Mouse (Mus musculus): ENCODE measurements around the gene Olfr1414.
"Not testable (repeated sequence)": the region's sequence is repeated elsewhere in the genome, so short reads cannot be mapped to it uniquely, and the experiment has no call there.

Olfr1414 gene

DNA sequence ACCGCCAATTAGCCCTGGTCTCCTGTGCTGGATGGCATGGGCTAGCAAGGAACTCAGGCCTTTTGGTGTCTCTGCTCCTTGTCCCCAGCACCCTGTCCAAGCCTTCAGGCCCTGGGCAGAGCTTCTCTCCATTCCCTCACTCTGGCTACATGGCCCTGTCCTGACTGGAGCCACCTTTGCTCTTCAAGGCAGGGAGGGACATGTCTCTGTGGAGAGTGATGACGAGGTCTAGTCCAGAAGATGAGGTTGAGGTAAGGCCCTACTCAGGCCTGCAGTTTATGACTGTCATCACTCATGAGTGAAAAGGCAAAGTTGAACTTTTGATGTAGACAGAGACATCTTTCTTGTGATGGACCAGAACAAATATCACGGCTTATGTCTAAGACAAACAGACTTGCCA lies at the start of gene Olfr1414:
Gene Olfr1414, minus strand, starts transcription at position 101 of the 400 bp plus-strand sequence.
- no peak for DNase-seq

DNA sequence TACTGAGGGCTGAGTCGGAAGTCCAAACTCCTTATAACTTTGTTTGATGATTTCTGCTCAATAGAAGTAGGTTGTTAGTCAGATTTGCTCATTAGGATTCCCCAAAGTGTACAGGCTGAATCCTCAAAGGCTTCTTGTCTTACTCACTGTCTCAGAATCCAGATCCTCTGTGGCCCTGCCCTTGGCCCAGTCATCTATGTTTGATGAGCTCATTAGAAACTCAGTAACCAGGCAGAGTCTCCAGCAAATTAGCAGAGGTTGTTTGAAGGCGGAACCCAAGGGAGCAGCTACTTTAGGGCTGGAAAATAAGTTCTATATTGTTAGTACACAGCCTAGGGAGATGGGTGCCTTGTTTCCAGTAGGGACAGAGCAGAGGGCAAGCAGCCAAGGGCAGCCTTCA lies 27.5 kb upstream of the Olfr1414 start:
- DNase-seq: no peak

DNA sequence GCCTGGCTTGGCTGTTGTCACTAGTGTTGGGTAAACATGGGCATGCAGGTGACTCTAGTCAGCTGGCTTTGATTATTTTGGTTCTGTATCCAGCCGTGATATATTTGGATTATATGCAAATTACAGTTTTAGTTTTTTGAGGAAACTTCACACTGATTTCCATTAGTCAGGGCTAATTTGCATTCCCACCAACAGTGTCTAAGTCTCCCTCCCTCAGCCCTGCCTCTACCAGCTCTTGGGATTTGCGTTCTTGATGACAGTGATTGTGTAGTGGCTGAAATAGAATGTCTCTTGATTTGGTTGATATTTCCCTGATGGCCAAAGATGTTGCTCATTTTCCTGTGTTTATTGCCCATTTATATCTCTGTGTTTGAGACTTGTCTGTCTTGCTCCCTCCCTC lies 20.6 kb upstream of the Olfr1414 start:
- no peak for DNase-seq

DNA sequence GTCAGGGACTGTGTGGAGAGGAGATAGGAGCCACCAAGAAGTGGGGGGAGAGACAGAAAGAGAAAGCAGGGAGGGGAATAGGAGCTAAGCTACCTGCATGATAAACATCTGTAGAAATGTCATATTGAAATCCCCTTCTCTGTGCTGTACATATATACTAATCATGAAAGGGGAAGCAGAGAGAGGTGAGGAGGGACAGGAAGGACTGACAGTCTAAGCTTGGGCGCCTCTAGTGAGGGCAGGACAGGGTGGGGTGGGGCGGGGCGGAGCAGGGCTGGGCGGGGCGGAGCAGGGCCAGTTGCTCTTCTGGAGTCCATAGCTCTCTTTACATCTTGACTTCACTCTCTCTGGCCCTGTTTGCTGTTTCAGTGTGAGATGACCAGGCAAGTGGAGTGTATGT lies 18.5 kb upstream of the Olfr1414 start:
- no peak for DNase-seq

DNA sequence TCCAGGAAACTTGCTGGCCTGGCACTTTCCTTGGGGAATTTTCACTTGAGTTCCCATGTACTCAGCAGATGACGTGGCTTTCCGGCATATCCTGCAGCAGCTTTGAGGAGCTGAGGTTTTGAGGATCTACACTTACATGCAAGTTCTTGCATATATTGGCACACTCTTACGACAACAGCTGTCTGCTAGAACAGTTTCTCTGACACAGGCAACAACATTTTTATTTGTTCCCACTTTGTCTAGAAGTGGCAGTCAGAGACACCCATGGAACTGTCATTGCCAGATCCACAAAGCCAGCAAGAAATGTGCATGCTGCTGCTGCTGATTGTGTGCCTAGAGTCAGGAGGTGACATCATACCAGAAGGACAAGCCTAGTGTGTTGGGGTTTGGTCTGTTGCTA lies 5.3 kb upstream of the Olfr1414 start:
- DNase-seq: no peak

DNA sequence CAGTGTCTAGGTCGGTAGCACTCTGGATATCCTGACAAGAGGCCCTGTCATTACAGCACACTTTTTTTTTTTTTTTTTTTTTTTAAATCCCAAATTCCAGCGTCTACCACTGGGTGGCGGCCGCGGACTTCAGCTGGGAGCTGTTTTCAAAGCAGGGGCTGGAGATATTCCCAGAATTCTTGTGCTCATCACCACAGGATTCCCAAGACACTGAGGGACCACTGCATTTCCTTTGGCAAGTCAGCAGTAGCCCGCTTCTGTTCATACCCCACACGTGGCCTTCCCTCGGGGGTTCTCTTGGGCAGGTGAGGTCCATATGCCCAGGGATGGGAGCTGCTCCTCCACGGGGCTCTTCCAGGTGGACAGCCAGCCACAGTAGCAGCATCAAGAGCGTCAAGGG lies 2.9 kb upstream of the Olfr1414 start:
- peak; percentile 24 for DNase-seq

DNA sequence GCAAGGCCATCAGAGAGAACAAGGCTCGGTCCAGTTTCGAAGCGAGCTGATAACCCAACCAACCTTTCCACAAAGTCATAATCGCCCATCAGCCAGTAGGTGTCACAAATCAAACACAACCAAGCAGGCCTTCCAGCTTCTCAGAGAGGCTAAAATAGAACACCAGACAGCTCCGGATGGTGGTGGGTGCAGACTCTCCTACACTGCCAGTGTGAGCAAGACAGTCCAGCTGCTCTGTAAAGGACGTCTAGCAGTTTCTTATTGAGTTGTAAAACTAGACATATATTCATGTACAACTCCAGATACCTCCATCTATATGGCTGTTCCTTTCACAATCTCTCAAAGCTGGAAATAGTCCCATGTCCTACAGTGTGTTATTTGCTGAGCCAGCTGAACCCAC lies 585 bp upstream of the Olfr1414 start:
- no peak for DNase-seq

DNA sequence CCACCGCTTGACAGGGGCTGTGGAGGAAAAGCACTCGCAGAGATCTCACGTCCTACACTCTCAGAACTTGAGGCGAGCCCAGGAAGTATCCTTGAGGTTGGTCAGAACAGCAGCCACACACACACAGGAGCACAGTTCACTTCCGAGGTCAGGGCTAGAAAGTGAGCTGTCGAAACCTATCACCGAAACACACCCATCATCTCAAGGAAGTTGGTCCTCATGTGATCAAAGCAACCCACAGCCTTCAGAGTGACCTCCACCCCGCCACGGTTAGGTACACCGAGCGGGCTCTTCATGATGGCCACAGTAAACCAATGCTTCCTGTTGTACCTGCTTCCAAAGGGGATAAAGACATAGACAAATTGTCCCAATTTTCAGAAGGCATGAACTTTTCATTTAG lies 3.1 kb downstream of the Olfr1414 start:
- DNase-seq: no peak

DNA sequence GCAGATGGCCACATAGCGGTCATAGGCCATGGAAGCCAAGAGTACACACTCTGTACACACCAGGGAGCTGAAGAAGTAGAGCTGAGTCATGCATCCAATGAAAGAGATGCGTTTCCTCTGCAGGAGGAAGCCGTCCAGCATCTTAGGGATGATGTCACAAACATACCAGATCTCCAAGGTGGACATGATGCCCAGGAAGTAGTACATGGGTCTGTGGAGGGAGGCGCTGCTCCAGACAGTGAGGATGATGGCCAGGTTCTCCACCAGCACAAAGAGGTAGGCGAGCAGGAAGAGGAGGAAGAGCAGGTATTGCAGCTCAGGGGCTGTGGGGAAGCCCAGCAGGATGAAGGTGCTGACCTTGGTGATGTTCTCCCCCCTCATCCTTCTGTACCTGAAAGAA lies 6.8 kb downstream of the Olfr1414 start:
- DNase-seq: not testable (repeated sequence)

DNA sequence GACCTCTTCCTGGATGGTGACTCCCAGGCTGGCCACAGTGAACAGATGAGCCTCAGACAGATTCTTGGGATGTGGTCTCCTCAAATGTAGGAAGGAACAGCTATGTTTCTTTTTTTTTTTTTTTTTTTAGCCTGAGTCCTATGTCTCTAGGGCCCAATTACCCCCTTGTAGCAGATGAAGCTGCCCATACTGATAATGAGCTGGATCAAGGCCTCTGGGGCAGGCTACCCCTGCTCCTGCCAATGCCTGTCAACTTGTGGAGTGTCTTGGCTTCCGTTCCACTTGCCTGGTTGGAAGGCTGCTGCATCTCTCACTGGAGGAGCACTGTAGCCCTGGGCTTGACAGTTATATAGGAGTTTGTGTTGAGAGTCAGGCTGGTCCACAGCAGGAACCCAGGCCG lies 22.5 kb downstream of the Olfr1414 start, which contains the start of gene Olfr1415:
Gene Olfr1415, minus strand, starts transcription at position 101 of the 400 bp plus-strand sequence.
- no peak for DNase-seq

DNA sequence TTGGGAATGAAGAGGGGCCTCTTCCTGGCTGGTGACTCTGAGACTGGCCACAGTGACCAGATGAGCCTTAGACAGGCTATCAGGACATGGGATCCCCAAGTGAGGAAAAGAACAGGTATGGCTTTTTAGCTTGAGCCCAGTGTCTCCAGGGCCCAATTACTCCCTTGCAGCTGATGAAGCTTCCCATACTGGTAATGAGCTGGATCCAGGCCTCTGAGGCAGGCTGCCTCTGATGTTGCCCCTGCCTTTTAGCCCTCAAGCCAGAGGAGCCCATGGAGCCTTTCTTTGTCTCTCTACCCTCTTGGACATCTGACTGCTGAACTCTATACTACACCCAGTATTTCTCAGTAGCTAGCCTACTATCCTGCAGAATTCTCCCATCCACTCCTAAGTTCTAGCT lies 33.4 kb downstream of the Olfr1414 start, which contains the start of gene Olfr1416:
Gene Olfr1416, minus strand, starts transcription at position 101 of the 400 bp plus-strand sequence.
- DNase-seq: no peak

DNA sequence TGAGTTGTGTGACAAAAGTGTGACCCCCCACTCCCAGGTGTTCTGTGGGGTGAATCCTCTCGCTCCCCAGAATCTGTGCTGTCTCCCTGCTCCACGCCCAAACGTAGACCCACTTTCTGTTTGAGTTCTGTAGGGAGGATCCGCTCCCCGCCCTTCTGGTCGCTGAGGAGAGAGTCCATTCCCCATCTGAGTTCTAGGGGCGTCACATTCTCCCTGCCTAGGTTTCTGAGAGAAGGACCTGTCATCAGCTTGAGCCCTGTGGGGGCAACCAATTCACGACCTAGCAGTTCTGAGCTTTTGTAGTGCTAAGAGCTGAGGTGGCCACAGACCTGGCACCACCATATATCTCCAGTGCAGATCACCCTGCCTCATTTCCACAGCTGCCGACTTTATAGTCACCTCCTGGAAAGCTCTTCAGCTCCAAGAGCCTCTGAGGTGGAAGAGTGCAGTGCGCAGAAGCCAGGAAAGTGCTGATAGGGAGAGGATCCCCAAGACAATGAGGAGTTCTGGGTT lies 44.3 kb downstream of the Olfr1414 start:
- no peak for DNase-seq

DNA sequence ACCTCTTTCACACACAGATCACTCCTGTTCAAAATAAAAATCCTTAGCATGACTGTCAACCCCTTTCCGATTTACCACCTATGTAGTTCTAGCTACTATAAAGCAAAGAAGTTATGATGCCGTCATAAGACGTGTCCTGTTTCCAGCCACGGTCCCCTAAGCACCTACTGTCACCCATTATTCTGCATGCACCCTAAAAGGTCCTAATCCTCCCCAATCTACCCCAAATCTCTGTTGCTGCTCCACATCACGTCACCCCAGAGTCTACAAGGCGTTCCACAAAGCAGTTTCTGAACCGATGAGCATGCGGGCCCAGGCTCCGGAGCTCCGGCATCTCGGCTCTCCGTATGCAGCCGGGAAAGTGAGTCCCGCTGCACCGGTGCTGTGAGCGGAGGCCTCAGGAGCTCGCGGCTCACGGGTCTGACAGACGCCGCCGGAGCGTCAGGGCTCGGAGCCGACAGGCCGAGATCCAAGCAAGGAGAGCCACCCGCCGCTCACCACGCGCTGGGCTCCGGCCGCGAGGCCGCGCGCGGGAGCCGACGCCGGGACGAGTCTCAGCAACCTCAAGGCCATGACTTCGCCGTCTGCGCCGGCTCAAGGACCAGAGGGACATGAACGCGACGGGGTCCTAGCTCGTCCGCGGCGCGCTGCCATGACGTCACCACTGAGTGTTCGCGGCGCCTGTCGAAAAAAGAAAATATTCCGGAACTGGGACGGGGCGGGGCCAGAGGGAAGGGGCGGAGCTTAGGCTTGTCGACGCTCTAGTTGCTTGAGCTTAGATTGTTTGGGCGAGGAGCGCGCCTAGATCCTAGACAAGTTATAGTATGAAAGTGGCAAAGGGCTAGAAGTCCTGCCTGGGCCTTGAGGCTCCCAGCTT lies 45.1 kb downstream of the Olfr1414 start, which contains the start of gene Ndufa10:
Gene Ndufa10, minus strand, starts transcription at position 696 of the 877 bp plus-strand sequence.
- DNase-seq: peak; percentile 99

DNA sequence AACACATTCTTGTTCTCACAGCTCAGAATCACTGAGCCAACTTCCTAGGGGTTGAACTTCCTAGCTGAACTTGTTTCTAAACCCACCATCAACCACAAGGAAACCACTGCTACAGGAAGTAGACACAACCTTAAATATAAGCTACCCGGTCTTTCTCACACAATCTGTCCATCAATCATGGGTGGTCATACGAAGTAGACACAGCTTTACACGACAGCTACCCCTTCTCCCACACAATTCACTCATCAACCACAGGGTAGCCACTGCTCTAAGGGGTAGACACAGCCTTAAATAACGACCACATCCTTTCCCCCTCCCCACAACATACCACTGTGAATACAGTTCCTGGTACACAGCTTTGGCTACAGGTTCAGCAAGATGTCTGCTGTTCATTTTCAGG lies 49.6 kb downstream of the Olfr1414 start:
- no peak for DNase-seq

DNA sequence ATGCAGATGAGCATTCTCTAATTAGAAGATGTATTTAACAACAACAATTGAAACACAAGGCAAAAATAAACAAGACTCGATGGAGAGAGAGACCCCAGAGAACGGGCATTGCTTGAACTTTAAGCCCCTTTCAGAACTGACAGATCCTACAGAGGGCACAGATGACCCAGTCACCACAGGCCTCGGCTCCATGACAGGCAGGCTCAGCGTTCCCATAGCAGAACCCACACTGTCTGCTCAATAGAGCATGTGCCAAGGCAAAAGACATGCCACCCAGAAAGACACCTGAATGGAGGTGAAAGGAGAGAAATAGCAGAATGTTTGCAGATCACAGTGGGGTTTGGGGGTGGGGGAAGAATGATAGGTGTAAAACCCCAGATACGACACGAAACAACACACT lies 60.0 kb downstream of the Olfr1414 start:
- no peak for DNase-seq

DNA sequence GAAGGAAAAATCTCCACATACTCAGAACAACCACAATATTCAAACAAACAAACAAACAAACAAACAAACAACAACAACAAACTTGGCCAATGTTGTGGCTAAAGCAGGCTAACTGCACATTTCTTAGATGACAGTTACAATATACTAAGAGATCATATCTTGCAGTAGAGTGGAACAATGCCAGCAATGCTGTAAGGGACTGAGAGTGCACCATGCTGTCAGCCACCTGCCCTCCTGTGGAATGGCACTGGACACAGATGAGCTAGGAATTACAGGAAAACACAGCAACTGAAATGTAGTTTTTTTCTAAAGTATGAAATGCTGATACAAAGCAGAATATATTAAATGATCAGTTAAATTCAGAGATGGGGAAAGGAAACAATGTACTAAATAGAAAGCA lies 60.7 kb downstream of the Olfr1414 start:
- no peak for DNase-seq
